Mouse (Mus musculus) cerebellum, postnatal 10 days (tissue): Measurements from ENCODE around the gene Dnah2.
"Not testable (repeated sequence)": the region's sequence is repeated elsewhere in the genome, so short reads cannot be mapped to it uniquely, and the experiment has no call there.

Source experiments
- DNase-seq, 2 experiments: peaks; one replicate each; pipeline ENCODE4 v3.0.0; 2021; ENCODE audit warnings: mixed read lengths in 2 of 2

Gene Dnah2

GRCm38 (mm10) chr11:69560896-69561854 is 12.3 kb upstream of the Dnah2 start:
- no peak for DNase-seq

- peak; percentile 80 for DNase-seq
These were observed 11.2 kb upstream of the Dnah2 start, which contains the start of gene Efnb3 for GRCm38 (mm10) chr11:69559851-69560765. TSS of gene Efnb3 (minus strand) at chr11:69560205.

GRCm38 (mm10) chr11:69559183-69559582 is 10.3 kb upstream of the Dnah2 start:
- DNase-seq, result no peak

GRCm38 (mm10) chr11:69558756-69559155 is 9.8 kb upstream of the Dnah2 start:
- no peak for DNase-seq

- peak; percentile 85 to 87 for DNase-seq
These were observed 8.6 kb upstream of the Dnah2 start for GRCm38 (mm10) chr11:69557381-69557958.

GRCm38 (mm10) chr11:69554539-69555140 is 5.7 kb upstream of the Dnah2 start:
- no peak for DNase-seq

- DNase-seq, result peak in 1 of 2 experiments; percentile 36
These were observed 4.4 kb upstream of the Dnah2 start for GRCm38 (mm10) chr11:69553341-69553721.

- DNase-seq, result peak; percentile 82 to 85
These were observed 3.9 kb upstream of the Dnah2 start for GRCm38 (mm10) chr11:69552622-69553340.

- no peak for DNase-seq
These were observed 2.4 kb upstream of the Dnah2 start for GRCm38 (mm10) chr11:69551310-69551709.

- DNase-seq, result peak; percentile 76 to 77
These were observed 1.8 kb downstream of the Dnah2 start for GRCm38 (mm10) chr11:69547071-69547470.

- DNase-seq, result peak; percentile 93 to 95
These were observed 2.4 kb downstream of the Dnah2 start for GRCm38 (mm10) chr11:69546423-69547053.

- no peak for DNase-seq
These were observed 3.0 kb downstream of the Dnah2 start for GRCm38 (mm10) chr11:69545957-69546356.

GRCm38 (mm10) chr11:69543598-69543997 is 5.3 kb downstream of the Dnah2 start:
- DNase-seq, result peak in 1 of 2 experiments; percentile 17

GRCm38 (mm10) chr11:69541741-69542140 is 7.2 kb downstream of the Dnah2 start:
- not testable (repeated sequence) for DNase-seq

- no peak for DNase-seq
These were observed 8.2 kb downstream of the Dnah2 start for GRCm38 (mm10) chr11:69540700-69541099.

GRCm38 (mm10) chr11:69534990-69535389 is 13.9 kb downstream of the Dnah2 start:
- no peak for DNase-seq

GRCm38 (mm10) chr11:69532480-69533150 is 16.3 kb downstream of the Dnah2 start:
- DNase-seq, result peak; percentile 37 to 50

- not testable (repeated sequence) for DNase-seq
These were observed 18.2 kb downstream of the Dnah2 start for GRCm38 (mm10) chr11:69530755-69531154.

- DNase-seq, result not testable (repeated sequence)
These were observed 18.6 kb downstream of the Dnah2 start for GRCm38 (mm10) chr11:69530281-69530680.

GRCm38 (mm10) chr11:69528031-69528390 is 20.9 kb downstream of the Dnah2 start:
- no peak for DNase-seq
